Mouse (Mus musculus) midbrain, embryonic 15.5 days (tissue): ENCODE results near the gene Pop5. TPM values are rescaled to one million over a fixed set of nuclear protein-coding genes. Genes with fewer than 3 reads are reported as not detected.

ENCODE experiments used
- ATAC-seq: fragments of 200-750 bp; cut with Nextera tagmentation; replicated peaks from 2 replicates; pipeline ENCODE4 v1.8.0; 2017; ENCODE audit warnings: moderate TSS enrichment
- H3K27ac ChIP-seq: fragments of 300-500 bp; sonication (generic); 2 replicates; pipeline ENCODE4 v1.5.1; 2015; ENCODE audit warnings: mild to moderate bottlenecking, inconsistent platforms
- H3K27me3 ChIP-seq: fragments of 300-500 bp; sonication (generic); replicated peaks from 2 replicates; pipeline ENCODE4 v1.6.1; 2015; ENCODE audit warnings: inconsistent platforms
- H3K36me3 ChIP-seq: fragments of 300-500 bp; sonication (generic); replicated peaks from 2 replicates; pipeline ENCODE4 v1.6.1; 2015; ENCODE audit warnings: inconsistent platforms
- H3K4me1 ChIP-seq: fragments of 300-500 bp; sonication (generic); 2 replicates; pipeline ENCODE4 v1.6.1; 2015; ENCODE audit warnings: inconsistent platforms
- H3K4me2 ChIP-seq: fragments of 300-500 bp; sonication (generic); 2 replicates; pipeline ENCODE4 v1.6.1; 2015; ENCODE audit warnings: inconsistent platforms, mild to moderate bottlenecking, moderate library complexity
- H3K4me3 ChIP-seq: fragments of 300-500 bp; sonication (generic); 2 replicates; pipeline ENCODE4 v1.5.1; 2015; ENCODE audit warnings: mild to moderate bottlenecking, inconsistent platforms
- H3K9ac ChIP-seq: fragments of 300-500 bp; sonication (generic); 2 replicates; pipeline ENCODE4 v1.6.1; 2015; ENCODE audit warnings: mild to moderate bottlenecking, inconsistent platforms
- H3K9me3 ChIP-seq: fragments of 300-500 bp; sonication (generic); 2 replicates; pipeline ENCODE4 v1.6.1; 2016; ENCODE audit warnings: inconsistent platforms
- WGBS: fragments of 180-500 bp; shearing (Covaris S2); methylation state at CpG from one replicate; pipeline ENCODE4 v1.1.7; 2015; ENCODE audit warnings: mixed read lengths; 5-methylcytosine and 5-hydroxymethylcytosine counted together
- polyA plus RNA-seq: library from polyadenylated mRNA; unstranded; fragments of >200 nt; fragmentation: Nextera tagmentation; extraction: Ambion mirVana; gene quantifications from 2 replicates; pipeline ENCODE4 v1.2.1, GENCODE M21; 2015

The Pop5 gene
- polyA plus RNA-seq, 1 experiment from 2014 or later = 93.6 TPM

DNA sequence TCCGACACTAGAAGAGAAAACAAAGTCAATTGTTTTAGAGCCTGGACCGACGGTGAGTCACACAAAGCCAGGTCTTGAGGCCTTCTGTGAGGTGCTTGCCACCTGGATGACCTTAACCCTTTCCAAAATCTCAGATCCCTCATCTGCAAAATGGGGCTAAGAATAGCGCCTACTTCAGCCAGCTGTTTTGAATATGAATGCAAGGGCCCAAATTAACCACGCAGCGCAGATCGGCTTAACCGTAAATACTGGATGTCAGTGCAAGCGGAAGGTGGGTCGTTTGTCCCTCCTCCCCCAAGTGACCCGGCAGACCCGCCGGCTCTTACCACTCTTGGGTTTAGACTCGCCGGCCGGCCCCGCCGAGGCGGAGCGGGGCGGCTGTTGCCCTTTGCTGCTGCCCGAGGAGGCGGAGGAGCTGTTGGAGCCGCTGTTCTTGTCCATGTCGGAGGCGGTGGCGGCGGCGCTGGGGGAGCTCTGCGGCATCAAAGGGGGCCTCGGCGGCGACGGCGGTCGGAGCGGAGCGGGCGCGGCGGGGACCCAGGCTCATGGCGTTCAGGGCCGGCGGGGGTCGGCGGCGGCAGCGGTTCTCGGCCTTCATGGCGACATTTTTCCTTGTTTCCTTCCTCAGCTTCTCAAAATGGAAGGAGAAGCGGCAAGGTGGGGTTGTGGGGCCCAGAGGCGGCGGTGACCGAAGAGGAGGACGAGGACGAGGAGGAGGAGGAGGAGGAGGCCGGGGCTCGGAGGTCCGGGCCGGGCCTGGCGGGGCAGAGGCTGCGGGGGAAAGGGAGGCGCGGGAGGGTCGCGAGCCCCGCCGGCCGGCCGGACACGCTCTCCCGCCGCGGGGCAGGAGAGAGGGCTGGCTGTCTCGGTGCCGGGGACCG is 36.5 kb downstream of the Pop5 start:
- no peaks in the 10 kb centered on the region for H3K9me3 ChIP-seq
- peak overlapping the region; percentile 56 for H3K4me2 ChIP-seq
- no peaks in the 10 kb centered on the region for H3K27me3 ChIP-seq
- H3K36me3 ChIP-seq = no peaks in the 10 kb centered on the region
- peak overlapping the region; percentile 98 for H3K9ac ChIP-seq
- H3K4me1 ChIP-seq = peaks cover 52% of the 10 kb centered on the region
- peak overlapping the region; percentile 93 for H3K27ac ChIP-seq
- peak; percentile 62 for ATAC-seq
- peak overlapping the region; percentile 92 for H3K4me3 ChIP-seq
- under 1% methylated on average over 68 of the region's 77 CpGs for WGBS

DNA sequence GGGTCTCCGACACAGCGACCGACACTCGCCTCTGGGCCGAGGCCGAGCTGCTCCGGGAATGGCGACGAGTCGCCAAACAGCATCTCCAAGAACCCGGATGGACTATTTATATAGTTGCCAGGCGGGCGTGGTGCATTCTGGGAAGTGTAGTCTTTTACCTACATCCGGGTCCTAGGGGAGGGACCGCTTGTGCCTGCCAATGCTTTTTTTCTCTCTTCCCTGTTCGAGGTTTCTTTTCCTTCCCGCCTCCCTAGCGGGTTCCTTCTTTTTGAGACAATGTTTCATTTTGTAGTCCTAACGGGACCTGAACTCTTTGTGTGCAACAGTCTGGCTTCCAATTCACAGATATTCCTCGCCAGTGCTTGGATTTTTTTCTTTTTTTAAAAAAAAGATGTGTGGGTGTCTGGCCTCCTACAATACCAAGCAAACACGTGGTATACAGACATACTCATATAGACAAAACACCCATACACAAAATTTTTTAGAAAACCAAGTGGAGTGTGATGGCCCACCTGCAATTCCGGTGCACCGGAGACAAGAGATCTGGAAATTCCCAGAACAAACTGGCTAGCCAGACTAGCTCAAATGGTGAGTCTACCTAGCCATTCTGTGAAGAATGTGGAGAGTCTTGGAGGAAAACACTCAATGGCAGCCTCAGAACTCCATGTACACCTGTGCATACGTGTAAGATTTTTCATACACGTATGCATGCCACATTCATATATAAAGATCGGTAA is 37.3 kb downstream of the Pop5 start, which contains the start of gene Rnf10:
TSS of gene Rnf10 (minus strand) at position 87 of the 737 bp plus-strand sequence.
- peak; percentile 91 for ATAC-seq
- Histone ChIP-seq H3K4me2 (peak within 1 kb of the TSS; percentile 56), H3K9me3 (no peaks in the 10 kb centered on the region), H3K9ac (peak within 1 kb of the TSS; percentile 98), H3K36me3 (no peaks in the 10 kb centered on the region), H3K27ac (peak within 1 kb of the TSS; percentile 93), H3K27me3 (no peaks in the 10 kb centered on the region), H3K4me3 (peak within 1 kb of the TSS; percentile 92), H3K4me1 (peaks cover 47% of the 10 kb centered on the region)
- 12% methylated on average over 26 of the region's 26 CpGs for WGBS

GRCm38 (mm10) chr5:115273549-115274135 is 38.0 kb downstream of the Pop5 start:
- H3K9me3 ChIP-seq = no peaks in the 10 kb centered on the region
- no peak for ATAC-seq
- 66% methylated on average over 6 of the region's 6 CpGs for WGBS
- peak overlapping the region; percentile 49; the same call in 1 of the 2 replicates for H3K9ac ChIP-seq
- peak overlapping the region; percentile 56 for H3K4me2 ChIP-seq
- no peaks in the 10 kb centered on the region for H3K27me3 ChIP-seq
- no peak overlapping the region for H3K4me3 ChIP-seq
- peak overlapping the region; percentile 93 for H3K27ac ChIP-seq
- H3K36me3 ChIP-seq = no peaks in the 10 kb centered on the region
- peaks cover 42% of the 10 kb centered on the region for H3K4me1 ChIP-seq

- 58% methylated on average over 1 of the region's 1 CpGs for WGBS
Measured at GRCm38 (mm10) chr5:115274353-115274752, 38.7 kb downstream of the Pop5 start.

GRCm38 (mm10) chr5:115274771-115275170 is 39.1 kb downstream of the Pop5 start:
- H3K9me3 ChIP-seq = no peaks in the 10 kb centered on the region
- no peaks in the 10 kb centered on the region for H3K36me3 ChIP-seq
- ATAC-seq = no peak
- H3K9ac ChIP-seq = no peak overlapping the region
- no peak overlapping the region for H3K27ac ChIP-seq
- no peak overlapping the region for H3K4me3 ChIP-seq
- WGBS = 90% methylated on average over 1 of the region's 1 CpGs
- no peaks in the 10 kb centered on the region for H3K27me3 ChIP-seq
- no peak overlapping the region for H3K4me2 ChIP-seq
- peaks cover 30% of the 10 kb centered on the region for H3K4me1 ChIP-seq

More at GRCm38 (mm10) chr5:115274353-115274752, 38.7 kb downstream of the Pop5 start:
- no peak overlapping the region for H3K27ac ChIP-seq
- no peak for ATAC-seq
- H3K9ac ChIP-seq = no peak overlapping the region
- H3K4me1 ChIP-seq = peaks cover 34% of the 10 kb centered on the region
- H3K9me3 ChIP-seq = no peaks in the 10 kb centered on the region
- H3K4me2 ChIP-seq = no peak overlapping the region
- H3K4me3 ChIP-seq = no peak overlapping the region
- H3K27me3 ChIP-seq = no peaks in the 10 kb centered on the region
- H3K36me3 ChIP-seq = no peaks in the 10 kb centered on the region

- no peak overlapping the region for H3K4me3 ChIP-seq
- H3K27me3 ChIP-seq = no peaks in the 10 kb centered on the region
- no peak overlapping the region for H3K4me2 ChIP-seq
- H3K27ac ChIP-seq = no peak overlapping the region
- H3K4me1 ChIP-seq = peaks cover 26% of the 10 kb centered on the region
- no peak for ATAC-seq
- H3K9me3 ChIP-seq = no peaks in the 10 kb centered on the region
- H3K36me3 ChIP-seq = no peaks in the 10 kb centered on the region
- H3K9ac ChIP-seq = no peak overlapping the region
- 34% methylated on average over 14 of the region's 14 CpGs for WGBS
Measured at GRCm38 (mm10) chr5:115275998-115276397, 40.4 kb downstream of the Pop5 start.

GRCm38 (mm10) chr5:115278053-115278452 is 42.4 kb downstream of the Pop5 start:
- peaks cover 20% of the 10 kb centered on the region for H3K4me1 ChIP-seq
- H3K27me3 ChIP-seq = no peaks in the 10 kb centered on the region
- 0 out of 2 replicates have a peak, but pooled peaks cover 2% of the 10 kb centered on the region for H3K36me3 ChIP-seq
- no peaks in the 10 kb centered on the region for H3K9me3 ChIP-seq
- H3K9ac ChIP-seq = no peak overlapping the region
- H3K4me3 ChIP-seq = no peak overlapping the region
- H3K27ac ChIP-seq = no peak overlapping the region
- H3K4me2 ChIP-seq = no peak overlapping the region
- ATAC-seq = no peak
- WGBS = 74% methylated on average over 1 of the region's 1 CpGs

GRCm38 (mm10) chr5:115278785-115279184 is 43.1 kb downstream of the Pop5 start:
- Histone ChIP-seq H3K4me3 (no peak overlapping the region), H3K4me2 (no peak overlapping the region), H3K27ac (no peak overlapping the region), H3K9me3 (no peaks in the 10 kb centered on the region), H3K27me3 (no peaks in the 10 kb centered on the region), H3K4me1 (peaks cover 14% of the 10 kb centered on the region), H3K36me3 (peaks cover 6% of the 10 kb centered on the region; the same call in 1 of the 2 replicates), H3K9ac (no peak overlapping the region)
- WGBS = 59% methylated on average over 2 of the region's 2 CpGs
- 0 out of 2 replicates have a peak, but pooled peaks have one; percentile 27 for ATAC-seq

- WGBS = 3% methylated on average over 45 of the region's 45 CpGs
- peak; percentile 89 for ATAC-seq
- H3K4me2 ChIP-seq = peak within 1 kb of the TSS; percentile 65
Measured at GRCm38 (mm10) chr5:115279226-115280049, 43.8 kb downstream of the Pop5 start, which contains the start of gene Coq5. Gene Coq5, plus strand, starts transcription at chr5:115279666.

DNA sequence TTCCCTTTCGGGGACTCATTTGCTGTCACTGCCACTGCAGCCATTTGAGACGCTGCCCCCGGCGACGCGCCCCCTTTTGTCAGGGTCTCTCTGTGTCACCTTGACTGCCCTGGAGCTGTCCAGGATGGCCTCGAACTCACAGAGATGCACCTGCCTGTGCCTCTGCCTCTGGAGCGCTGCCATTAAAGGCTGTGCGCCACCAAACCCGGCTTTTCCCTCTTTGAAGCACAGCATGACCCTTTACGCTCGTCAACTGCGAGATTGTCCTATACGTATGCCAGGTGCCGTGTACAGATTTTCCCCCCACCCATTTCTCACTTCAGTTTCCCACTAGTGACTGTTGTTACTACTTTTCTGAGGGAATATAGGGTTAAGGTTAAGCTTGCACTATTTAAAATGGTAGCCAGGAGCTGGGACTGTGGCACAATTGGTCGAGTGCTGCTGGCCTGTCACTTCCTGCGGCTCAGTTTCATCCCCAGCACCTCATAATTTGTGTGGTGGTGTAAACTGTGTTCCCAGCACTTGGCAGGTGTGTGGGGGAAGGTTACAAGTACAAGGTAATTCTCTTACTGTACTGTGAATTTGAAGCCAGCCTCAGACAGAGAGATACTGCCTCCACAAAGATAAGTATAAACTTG is 44.5 kb downstream of the Pop5 start:
- Histone ChIP-seq H3K27ac (peak overlapping the region; percentile 68), H3K4me1 (peaks cover 12% of the 10 kb centered on the region), H3K4me2 (peak overlapping the region; percentile 65), H3K9ac (peak overlapping the region; percentile 81), H3K4me3 (peak overlapping the region; percentile 86), H3K36me3 (peaks cover 15% of the 10 kb centered on the region), H3K27me3 (no peaks in the 10 kb centered on the region), H3K9me3 (no peaks in the 10 kb centered on the region)
- 8% methylated on average over 17 of the region's 17 CpGs for WGBS
- no peak for ATAC-seq

More at GRCm38 (mm10) chr5:115279226-115280049, 43.8 kb downstream of the Pop5 start, which contains the start of gene Coq5:
- peaks cover 12% of the 10 kb centered on the region for H3K36me3 ChIP-seq
- peak within 1 kb of the TSS; percentile 81 for H3K9ac ChIP-seq
- H3K9me3 ChIP-seq = no peaks in the 10 kb centered on the region
- H3K27ac ChIP-seq = peak within 1 kb of the TSS; percentile 68
- no peaks in the 10 kb centered on the region for H3K27me3 ChIP-seq
- H3K4me3 ChIP-seq = peak within 1 kb of the TSS; percentile 86
- peaks cover 12% of the 10 kb centered on the region for H3K4me1 ChIP-seq

DNA sequence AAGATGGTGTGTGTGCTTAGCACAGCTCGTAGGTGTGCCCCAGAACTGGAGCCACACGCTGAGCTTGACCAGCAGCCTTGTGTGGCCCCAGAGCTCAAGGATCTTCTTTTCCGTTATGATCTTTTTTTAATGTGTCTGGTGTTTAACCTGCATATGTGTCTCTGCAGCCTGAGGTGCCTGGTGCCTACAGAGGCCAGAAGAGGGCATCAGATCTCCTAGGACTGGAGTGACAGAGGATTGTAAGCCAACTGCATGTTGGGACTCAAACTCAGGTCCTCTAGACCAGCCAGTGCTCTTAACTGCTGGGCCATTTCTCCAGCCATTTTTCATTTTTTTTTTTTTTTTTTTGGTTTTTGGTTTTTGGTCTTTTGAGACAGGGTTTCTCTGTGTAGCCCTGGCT is 49.1 kb downstream of the Pop5 start:
- 90% methylated on average over 3 of the region's 3 CpGs for WGBS
- Histone ChIP-seq H3K4me1 (peaks cover 12% of the 10 kb centered on the region), H3K4me2 (no peak overlapping the region), H3K27me3 (no peaks in the 10 kb centered on the region), H3K36me3 (peaks cover 35% of the 10 kb centered on the region), H3K9me3 (no peaks in the 10 kb centered on the region), H3K9ac (no peak overlapping the region), H3K27ac (no peak overlapping the region), H3K4me3 (no peak overlapping the region)
- ATAC-seq = no peak
